Mouse (Mus musculus) liver, embryonic 15.5 days (tissue): Measurements from ENCODE around the gene Ptpn14. TPM values are rescaled to one million over a fixed set of nuclear protein-coding genes. Genes with fewer than 3 reads are reported as not detected.
A peak's percentile ranks its signal among the peaks of the same experiment; 100 is the strongest.

Experiments used
- ATAC-seq: fragments of 200-750 bp; cut with Nextera tagmentation; 2 replicates; pipeline ENCODE4 v1.8.0; 2017; ENCODE audit warnings: moderate number of reproducible peaks, mild to moderate bottlenecking, moderate library complexity; ENCODE audit not compliant: insufficient read depth
- H3K27ac ChIP-seq: fragments of 300-500 bp; sonication (generic); replicated peaks from 2 replicates; pipeline ENCODE4 v1.5.1; 2015; ENCODE audit warnings: mild to moderate bottlenecking, inconsistent platforms
- H3K27me3 ChIP-seq: fragments of 300-500 bp; sonication (generic); 2 replicates; pipeline ENCODE4 v1.6.1; 2015; ENCODE audit warnings: mild to moderate bottlenecking, inconsistent platforms
- H3K36me3 ChIP-seq: fragments of 300-500 bp; sonication (generic); replicated peaks from 2 replicates; pipeline ENCODE4 v1.6.1; 2015; ENCODE audit warnings: moderate library complexity, mild to moderate bottlenecking, inconsistent platforms
- H3K4me1 ChIP-seq: fragments of 300-500 bp; sonication (generic); replicated peaks from 2 replicates; pipeline ENCODE4 v1.6.1; 2015; ENCODE audit warnings: inconsistent platforms
- H3K4me2 ChIP-seq: fragments of 300-500 bp; sonication (generic); 2 replicates; pipeline ENCODE4 v1.6.1; 2015; ENCODE audit warnings: moderate library complexity, mild to moderate bottlenecking, inconsistent platforms
- H3K4me3 ChIP-seq: fragments of 300-500 bp; sonication (generic); replicated peaks from 2 replicates; pipeline ENCODE4 v1.5.1; 2015; ENCODE audit warnings: mild to moderate bottlenecking, inconsistent platforms
- H3K9ac ChIP-seq: fragments of 300-500 bp; sonication (generic); 2 replicates; pipeline ENCODE4 v1.6.1; 2015; ENCODE audit warnings: moderate library complexity, mild to moderate bottlenecking, inconsistent platforms
- H3K9me3 ChIP-seq: fragments of 300-500 bp; sonication (generic); replicated peaks from 2 replicates; pipeline ENCODE4 v1.6.1; 2016; ENCODE audit warnings: inconsistent platforms
- WGBS: fragments of 180-500 bp; shearing (Covaris S2); methylation state at CpG from one replicate; pipeline ENCODE4 v1.1.7; 2015; ENCODE audit warnings: mixed read lengths; ENCODE audit not compliant: insufficient replicate concordance; 5-methylcytosine and 5-hydroxymethylcytosine counted together
- polyA plus RNA-seq: library from polyadenylated mRNA; unstranded; fragments of >200 nt; fragmentation: Nextera tagmentation; extraction: Ambion mirVana; gene quantifications from 2 replicates; pipeline ENCODE4 v1.2.1, GENCODE M21; 2015

Gene Ptpn14
- polyA plus RNA-seq, 1 experiment from 2014 or later = 0.40 TPM

GRCm38 (mm10) chr1:189770516-189770915 lies 42.4 kb downstream of the Ptpn14 start:
- WGBS = 70% methylated on average over 3 of the region's 3 CpGs
- Histone ChIP-seq H3K36me3 (no peaks in the 10 kb centered on the region), H3K4me1 (peaks cover 4% of the 10 kb centered on the region; the same call in 1 of the 2 replicates), H3K27me3 (no peaks in the 10 kb centered on the region), H3K4me3 (no peak overlapping the region), H3K4me2 (no peak overlapping the region), H3K9me3 (no peaks in the 10 kb centered on the region), H3K9ac (no peak overlapping the region), H3K27ac (no peak overlapping the region)
- ATAC-seq = no peak

- Histone ChIP-seq H3K9ac (no peak overlapping the region), H3K36me3 (no peaks in the 10 kb centered on the region), H3K4me2 (no peak overlapping the region), H3K4me3 (no peak overlapping the region), H3K27me3 (no peaks in the 10 kb centered on the region), H3K4me1 (peaks cover 4% of the 10 kb centered on the region; the same call in 1 of the 2 replicates), H3K9me3 (no peaks in the 10 kb centered on the region), H3K27ac (no peak overlapping the region)
- WGBS = 63% methylated on average over 10 of the region's 10 CpGs
- no peak for ATAC-seq
Observed at GRCm38 (mm10) chr1:189772707-189773106, 44.6 kb downstream of the Ptpn14 start.

- Histone ChIP-seq H3K9ac (no peak overlapping the region), H3K9me3 (no peaks in the 10 kb centered on the region), H3K36me3 (no peaks in the 10 kb centered on the region), H3K4me3 (no peak overlapping the region), H3K27me3 (no peaks in the 10 kb centered on the region), H3K4me2 (no peak overlapping the region), H3K4me1 (peaks cover 12% of the 10 kb centered on the region), H3K27ac (no peak overlapping the region)
- ATAC-seq = no peak
- 37% methylated on average over 1 of the region's 1 CpGs for WGBS
Observed at GRCm38 (mm10) chr1:189774778-189775177, 46.7 kb downstream of the Ptpn14 start.

GRCm38 (mm10) chr1:189777207-189777606 lies 49.1 kb downstream of the Ptpn14 start:
- Histone ChIP-seq H3K4me2 (no peak overlapping the region), H3K4me3 (no peak overlapping the region), H3K9ac (no peak overlapping the region), H3K4me1 (peaks cover 12% of the 10 kb centered on the region), H3K27ac (no peak overlapping the region), H3K36me3 (no peaks in the 10 kb centered on the region), H3K27me3 (no peaks in the 10 kb centered on the region), H3K9me3 (no peaks in the 10 kb centered on the region)
- 77% methylated on average over 6 of the region's 6 CpGs for WGBS
- no peak for ATAC-seq

- no peak overlapping the region for H3K4me2 ChIP-seq
- H3K4me3 ChIP-seq = no peak overlapping the region
- peaks cover 19% of the 10 kb centered on the region for H3K4me1 ChIP-seq
- H3K27me3 ChIP-seq = no peaks in the 10 kb centered on the region
- H3K9ac ChIP-seq = no peak overlapping the region
- peak; percentile 53; the same call in 1 of the 2 replicates for ATAC-seq
- no peak overlapping the region for H3K27ac ChIP-seq
- WGBS = 50% methylated on average over 5 of the region's 5 CpGs
- H3K36me3 ChIP-seq = no peaks in the 10 kb centered on the region
- H3K9me3 ChIP-seq = no peaks in the 10 kb centered on the region
Observed at GRCm38 (mm10) chr1:189778343-189778742, 50.3 kb downstream of the Ptpn14 start.

GRCm38 (mm10) chr1:189779226-189779625 lies 51.2 kb downstream of the Ptpn14 start:
- no peaks in the 10 kb centered on the region for H3K27me3 ChIP-seq
- H3K4me2 ChIP-seq = no peak overlapping the region
- H3K36me3 ChIP-seq = no peaks in the 10 kb centered on the region
- peaks cover 19% of the 10 kb centered on the region for H3K4me1 ChIP-seq
- no peaks in the 10 kb centered on the region for H3K9me3 ChIP-seq
- no peak overlapping the region for H3K4me3 ChIP-seq
- ATAC-seq = no peak
- H3K27ac ChIP-seq = no peak overlapping the region
- WGBS = 58% methylated on average over 3 of the region's 3 CpGs
- no peak overlapping the region for H3K9ac ChIP-seq

- Histone ChIP-seq H3K36me3 (no peaks in the 10 kb centered on the region), H3K27ac (no peak overlapping the region), H3K4me2 (no peak overlapping the region), H3K27me3 (no peaks in the 10 kb centered on the region), H3K9me3 (no peaks in the 10 kb centered on the region), H3K4me3 (no peak overlapping the region), H3K4me1 (peaks cover 19% of the 10 kb centered on the region), H3K9ac (no peak overlapping the region)
- WGBS = 49% methylated on average over 10 of the region's 10 CpGs
- no peak for ATAC-seq
Observed at GRCm38 (mm10) chr1:189781721-189782345, 53.8 kb downstream of the Ptpn14 start.

GRCm38 (mm10) chr1:189782709-189783108 lies 54.6 kb downstream of the Ptpn14 start:
- no peaks in the 10 kb centered on the region for H3K36me3 ChIP-seq
- H3K4me3 ChIP-seq = no peak overlapping the region
- 51% methylated on average over 6 of the region's 6 CpGs for WGBS
- H3K9ac ChIP-seq = no peak overlapping the region
- H3K27ac ChIP-seq = no peak overlapping the region
- no peaks in the 10 kb centered on the region for H3K27me3 ChIP-seq
- peaks cover 19% of the 10 kb centered on the region for H3K4me1 ChIP-seq
- ATAC-seq = no peak
- H3K9me3 ChIP-seq = no peaks in the 10 kb centered on the region
- no peak overlapping the region for H3K4me2 ChIP-seq

GRCm38 (mm10) chr1:189784503-189784902 lies 56.4 kb downstream of the Ptpn14 start:
- Histone ChIP-seq H3K4me1 (peaks cover 12% of the 10 kb centered on the region; the same call in 1 of the 2 replicates), H3K27me3 (no peaks in the 10 kb centered on the region), H3K36me3 (no peaks in the 10 kb centered on the region), H3K4me3 (no peak overlapping the region), H3K9me3 (no peaks in the 10 kb centered on the region), H3K9ac (no peak overlapping the region), H3K4me2 (no peak overlapping the region), H3K27ac (no peak overlapping the region)
- ATAC-seq = no peak
- WGBS = 73% methylated on average over 7 of the region's 7 CpGs

GRCm38 (mm10) chr1:189786707-189787485 lies 58.8 kb downstream of the Ptpn14 start:
- H3K4me2 ChIP-seq = no peak overlapping the region
- H3K36me3 ChIP-seq = no peaks in the 10 kb centered on the region
- 78% methylated on average over 26 of the region's 26 CpGs for WGBS
- no peak overlapping the region for H3K4me3 ChIP-seq
- H3K4me1 ChIP-seq = peaks cover 9% of the 10 kb centered on the region; the same call in 1 of the 2 replicates
- no peak overlapping the region for H3K27ac ChIP-seq
- ATAC-seq = no peak
- H3K27me3 ChIP-seq = no peaks in the 10 kb centered on the region
- H3K9me3 ChIP-seq = no peaks in the 10 kb centered on the region
- H3K9ac ChIP-seq = no peak overlapping the region

GRCm38 (mm10) chr1:189789545-189789944 lies 61.5 kb downstream of the Ptpn14 start:
- 0 out of 2 replicates have a peak, but pooled peaks cover 2% of the 10 kb centered on the region for H3K4me1 ChIP-seq
- no peak for ATAC-seq

More at GRCm38 (mm10) chr1:189789545-189789944, 61.5 kb downstream of the Ptpn14 start:
- Histone ChIP-seq H3K9me3 (no peaks in the 10 kb centered on the region), H3K27ac (no peak overlapping the region), H3K4me2 (no peak overlapping the region), H3K27me3 (no peaks in the 10 kb centered on the region), H3K9ac (no peak overlapping the region), H3K4me3 (no peak overlapping the region), H3K36me3 (no peaks in the 10 kb centered on the region)
- 66% methylated on average over 6 of the region's 6 CpGs for WGBS
